Mouse (Mus musculus): ENCODE results near the gene Eid3. TPM values are rescaled to one million over a fixed set of nuclear protein-coding genes. Genes with fewer than 3 reads are reported as not detected.

Eid3 gene
- polyA plus RNA-seq (2012; rRNA removed) = 0.14 and 0.38 TPM in 2 replicates

DNA sequence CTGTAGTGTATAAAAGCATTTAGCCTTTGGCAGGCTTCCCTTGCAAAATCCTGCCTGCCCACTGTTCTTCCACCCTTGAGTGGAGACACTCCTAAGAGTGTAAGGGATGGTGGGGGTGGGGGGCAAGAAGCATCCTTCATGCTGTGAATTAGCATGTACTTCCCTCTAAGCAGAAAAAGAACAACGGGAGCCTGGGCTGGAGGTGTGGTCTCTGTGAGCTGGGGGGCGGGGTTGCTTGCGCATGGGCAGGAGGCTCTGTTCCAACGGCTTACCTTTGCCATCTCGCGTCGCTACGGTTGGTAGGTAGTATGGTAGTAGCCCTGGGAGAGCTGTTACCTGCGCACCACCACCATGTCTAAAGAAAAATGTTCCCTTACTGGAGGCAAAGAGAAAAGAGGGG is at the start of gene Eid3:
Eid3 (plus strand) TSS at position 271 of the 400 bp plus-strand sequence.

DNA sequence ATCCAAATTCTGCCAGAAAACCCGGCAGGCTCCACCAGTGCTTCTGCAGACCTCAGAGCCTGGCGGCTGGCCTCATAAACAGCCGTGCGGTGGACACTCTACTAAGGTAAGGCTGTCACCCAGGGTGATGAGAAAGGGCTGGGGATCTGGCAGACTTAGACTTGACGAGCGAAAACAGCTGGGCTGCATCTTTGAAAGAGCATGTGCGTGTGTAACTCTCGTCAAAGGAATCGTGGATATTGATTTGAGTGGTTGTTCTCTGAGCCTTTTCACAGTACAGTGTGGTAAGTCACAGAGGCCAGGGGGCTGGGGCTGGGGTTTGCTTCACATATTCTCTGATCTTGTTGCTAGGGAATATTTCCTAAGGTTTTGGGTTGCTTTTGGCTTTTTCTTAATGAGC is 32.5 kb upstream of the Eid3 start, which contains the start of gene Txnrd1:
Txnrd1 (plus strand) TSS at position 26 of the 400 bp plus-strand sequence.

Other genes starting within 250 kb of the Eid3 start
- gene 1190007I07Rik, start 243.4 kb upstream of the Eid3 start, polyA plus RNA-seq (2012; rRNA removed) = 51.2 and 64.9 TPM in 2 replicates
- gene Tdg, start 236.8 kb upstream of the Eid3 start, polyA plus RNA-seq (2012; rRNA removed) = 23.0 and 23.7 TPM in 2 replicates
- 1.2 and 2.5 TPM in 2 replicates for gene Glt8d2, start 176.0 kb upstream of the Eid3 start, polyA plus RNA-seq (2012; rRNA removed)
- 8.6 and 9.6 TPM in 2 replicates for gene Hcfc2, start 170.5 kb upstream of the Eid3 start, polyA plus RNA-seq (2012; rRNA removed)
- 5.5 and 6.6 TPM in 2 replicates for gene Nfyb, start 102.5 kb upstream of the Eid3 start, polyA plus RNA-seq (2012; rRNA removed)
- gene Txnrd1, start 32.7 kb upstream of the Eid3 start, polyA plus RNA-seq (2012; rRNA removed) = 37.7 and 46.7 TPM in 2 replicates
- 111 and 158 TPM in 2 replicates for gene Chst11, start 118.9 kb downstream of the Eid3 start, polyA plus RNA-seq (2012; rRNA removed)

All from ovary, adult 2 months (tissue).